Mouse (Mus musculus) cerebellum, adult 11 months (tissue): Measurements from ENCODE around the gene Synrg.
A peak's percentile ranks its signal among the peaks of the same experiment; 100 is the strongest.

Source experiments
- DNase-seq: peaks from one replicate; pipeline ENCODE4 v3.0.0; 2022

Gene Synrg

DNA sequence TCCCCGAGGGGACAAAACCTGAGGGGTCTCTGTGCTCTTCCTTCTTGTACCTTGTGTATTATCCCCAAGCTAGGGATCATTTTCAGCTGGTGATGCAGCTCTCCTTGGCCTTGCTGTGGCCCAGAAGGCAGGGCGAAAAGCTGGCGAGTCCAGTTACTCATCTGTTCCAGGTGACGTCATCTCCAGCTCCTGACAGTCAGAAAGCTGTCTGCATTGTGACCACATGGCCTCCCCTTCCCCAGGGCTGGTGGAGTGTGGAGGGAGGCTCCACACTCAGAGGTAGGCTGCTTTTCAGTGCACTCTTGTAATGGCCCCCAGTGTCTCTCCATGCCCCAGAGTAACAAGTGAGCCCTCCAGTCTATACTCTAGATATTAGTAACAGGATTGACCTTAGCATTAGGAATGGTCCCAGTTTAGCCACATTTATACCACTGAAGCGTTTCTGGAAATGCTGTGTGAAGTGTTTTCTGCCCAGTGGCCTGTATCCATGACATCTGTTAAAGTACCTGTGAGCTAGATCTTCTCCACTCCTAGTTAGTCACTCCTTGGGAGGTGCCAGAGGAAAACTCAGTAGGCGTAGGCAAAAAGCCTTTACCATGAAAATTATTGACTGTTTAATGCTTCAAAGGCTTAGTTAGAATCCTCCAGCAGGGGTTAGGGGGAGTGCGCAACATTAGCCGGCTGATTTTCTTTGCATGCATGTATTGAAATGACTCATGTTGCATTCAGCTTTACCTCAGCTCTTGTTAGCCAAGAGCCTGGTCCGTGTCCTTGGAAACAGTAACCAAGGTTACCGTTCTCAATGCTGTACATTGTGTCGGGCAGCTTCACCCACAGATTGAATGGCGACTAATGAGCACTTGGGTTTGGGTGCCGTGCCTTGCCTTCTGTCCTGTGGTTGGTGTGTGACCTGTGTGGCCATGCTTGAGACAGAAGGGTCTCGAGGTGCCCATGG lies 78.9 kb downstream of the Synrg start:
- DNase-seq: no peak

DNA sequence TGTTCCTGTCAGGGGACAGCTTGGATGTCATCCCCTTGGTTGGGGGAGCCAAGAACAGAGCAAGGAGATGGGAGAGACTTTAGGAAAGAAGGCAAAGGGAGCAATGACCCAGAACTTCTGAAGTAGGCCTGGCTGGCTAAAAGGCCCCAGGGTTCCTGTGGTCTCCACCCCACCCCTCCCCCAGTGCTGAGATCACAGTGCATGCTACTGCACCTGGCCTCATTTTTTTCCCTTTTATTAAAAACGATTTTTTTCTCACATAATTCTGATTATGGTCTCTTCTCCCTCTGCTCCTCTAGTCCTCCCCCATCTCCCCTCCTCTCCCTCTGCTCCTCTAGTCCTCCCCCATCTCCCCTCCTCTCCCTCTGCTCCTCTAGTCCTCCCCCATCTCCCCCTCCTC lies 80.8 kb downstream of the Synrg start:
- DNase-seq: no peak

DNA sequence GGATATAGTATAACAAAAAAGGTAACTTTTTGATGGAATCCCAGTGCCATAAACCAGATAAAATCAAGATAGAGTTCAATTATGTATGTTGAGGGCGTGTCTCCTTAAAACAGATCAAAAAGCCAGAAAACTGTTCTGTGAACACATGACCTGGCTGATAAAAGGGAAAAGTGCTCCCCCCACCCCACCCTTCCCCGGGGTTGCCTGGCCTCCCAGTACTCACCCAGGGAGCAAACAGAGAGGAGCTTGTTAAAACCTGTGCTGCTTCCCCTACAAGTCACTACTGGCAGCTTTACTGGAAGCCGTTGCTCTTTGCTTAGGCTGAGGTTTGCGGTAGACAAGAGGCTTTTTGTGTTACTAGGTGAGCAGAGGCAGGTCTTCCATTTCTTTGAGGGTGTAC lies 83.0 kb downstream of the Synrg start:
- no peak for DNase-seq

DNA sequence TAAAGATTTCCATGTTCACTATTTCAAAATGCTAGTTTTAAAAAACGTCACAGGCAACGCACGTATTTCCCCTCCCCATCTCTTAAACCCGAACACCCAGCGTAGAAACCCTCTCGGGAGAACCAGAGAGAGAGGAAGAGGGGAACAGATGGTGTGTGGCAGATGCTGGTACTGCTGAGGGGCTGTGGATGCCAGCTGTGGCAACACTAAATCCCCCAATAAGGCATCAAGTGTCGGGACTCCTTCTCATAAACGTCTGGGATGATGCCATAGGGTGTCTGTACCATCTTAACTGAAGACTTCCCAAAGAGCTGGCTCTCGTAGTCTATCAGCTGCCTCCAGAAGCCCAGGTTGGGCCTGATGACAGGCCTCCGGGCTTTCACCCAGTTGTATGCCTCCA lies 84.2 kb downstream of the Synrg start:
- DNase-seq: no peak

DNA sequence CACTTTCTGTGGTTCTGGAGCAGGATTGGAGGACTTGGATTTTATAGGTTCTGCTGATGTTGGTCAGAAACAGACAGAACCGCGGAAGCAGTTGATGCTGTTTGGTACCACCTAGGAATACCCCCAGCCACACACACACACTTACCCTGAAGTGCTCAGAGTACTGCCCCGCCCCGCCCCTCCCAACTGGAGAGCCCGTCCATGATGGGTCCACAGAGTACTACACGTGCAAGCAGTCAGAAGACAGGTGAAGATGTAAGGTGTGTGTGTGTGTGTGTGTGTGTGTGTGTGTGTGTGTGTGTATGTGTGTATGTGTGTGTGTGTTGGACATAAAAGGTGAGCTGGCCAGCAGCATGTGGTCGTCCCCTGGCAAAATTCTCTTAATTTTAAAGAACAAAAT lies 88.8 kb downstream of the Synrg start:
- no peak for DNase-seq

DNA sequence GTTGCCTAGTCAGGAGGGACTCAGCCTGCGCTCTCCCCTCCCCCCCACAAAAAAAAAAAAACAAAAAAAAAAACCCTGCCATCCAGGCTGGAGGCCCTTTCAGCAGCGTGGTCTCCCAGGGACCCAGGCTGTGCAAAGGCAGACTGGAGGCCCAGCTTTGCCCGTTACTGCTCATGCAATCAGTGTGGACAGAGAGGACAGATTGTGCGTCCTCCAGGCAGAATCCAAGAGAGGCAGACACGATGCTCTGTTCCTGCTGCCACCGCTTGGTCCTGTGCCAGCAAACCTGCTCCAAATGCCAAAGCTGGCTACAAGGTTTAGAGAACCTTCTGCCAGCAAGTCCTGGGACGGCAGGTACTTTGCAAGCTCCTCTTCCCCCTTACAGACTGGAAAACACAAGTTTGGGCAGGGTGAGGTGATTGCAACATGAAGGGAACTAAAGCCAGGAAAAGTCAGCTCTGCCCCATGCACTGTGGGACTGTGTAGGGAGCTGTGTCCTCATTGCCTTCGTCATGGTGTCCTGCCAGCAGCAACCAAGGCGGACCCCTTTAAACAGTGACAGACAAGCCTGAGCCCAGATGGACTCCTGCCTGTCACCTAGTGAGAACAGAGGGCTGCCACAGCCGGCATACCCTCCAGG lies 89.4 kb downstream of the Synrg start:
- peak; percentile 92 for DNase-seq

DNA sequence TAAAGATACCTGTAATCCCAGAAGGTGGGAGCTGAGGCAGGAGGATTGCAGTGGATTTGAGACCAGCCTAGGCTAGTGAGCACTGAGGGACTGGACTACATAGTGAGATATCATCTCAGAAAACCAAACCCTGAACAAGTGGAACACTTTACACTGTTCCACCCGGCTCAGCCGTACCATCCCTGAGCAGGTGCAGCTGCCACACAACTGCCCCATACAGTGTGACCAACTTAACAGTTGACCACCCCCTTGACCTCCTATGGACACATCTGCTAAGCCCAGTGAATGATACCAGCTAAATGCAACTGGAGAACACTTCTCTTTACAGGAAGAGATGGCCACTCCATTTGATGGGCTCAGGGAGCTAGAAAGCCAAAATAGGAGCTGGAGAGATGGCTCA lies 93.2 kb downstream of the Synrg start:
- DNase-seq: no peak

DNA sequence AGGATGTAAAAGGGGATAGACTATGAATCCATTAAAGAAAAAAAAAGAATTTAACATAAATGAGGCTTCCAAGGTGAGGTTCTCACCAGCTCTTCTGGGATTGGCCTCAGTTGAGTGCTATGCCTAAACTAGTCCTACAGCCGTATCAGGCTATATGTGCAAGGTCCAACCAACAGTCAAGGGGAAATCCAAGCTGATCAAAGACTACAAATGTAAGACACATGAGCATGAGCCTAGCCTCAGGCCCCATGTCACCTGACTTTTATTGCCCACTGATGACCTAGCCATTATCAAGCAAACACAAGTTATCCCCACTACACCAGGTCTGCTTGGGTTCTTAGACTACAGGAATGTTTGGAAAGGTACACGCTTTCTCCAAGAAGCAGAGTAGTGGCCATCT lies 95.6 kb downstream of the Synrg start:
- no peak for DNase-seq

DNA sequence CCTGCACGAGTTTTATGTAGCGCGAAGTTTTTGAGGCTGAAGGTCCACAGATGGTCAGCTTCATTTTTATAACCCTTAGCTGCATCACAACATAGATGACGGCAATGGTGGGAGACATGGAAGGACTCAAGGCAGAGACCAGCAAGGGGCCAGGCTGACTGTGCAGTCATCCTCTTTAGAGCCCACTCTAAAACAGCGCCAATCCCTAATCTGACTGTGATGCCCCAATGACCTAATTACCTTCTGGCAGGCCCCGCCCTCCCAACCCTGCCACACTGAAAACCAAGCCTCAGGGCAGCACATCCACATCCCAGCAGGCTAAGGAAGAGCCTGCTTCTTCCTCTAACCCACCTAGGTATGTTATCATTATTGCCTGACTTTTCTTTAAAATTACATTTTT lies 96.4 kb downstream of the Synrg start:
- DNase-seq: no peak

DNA sequence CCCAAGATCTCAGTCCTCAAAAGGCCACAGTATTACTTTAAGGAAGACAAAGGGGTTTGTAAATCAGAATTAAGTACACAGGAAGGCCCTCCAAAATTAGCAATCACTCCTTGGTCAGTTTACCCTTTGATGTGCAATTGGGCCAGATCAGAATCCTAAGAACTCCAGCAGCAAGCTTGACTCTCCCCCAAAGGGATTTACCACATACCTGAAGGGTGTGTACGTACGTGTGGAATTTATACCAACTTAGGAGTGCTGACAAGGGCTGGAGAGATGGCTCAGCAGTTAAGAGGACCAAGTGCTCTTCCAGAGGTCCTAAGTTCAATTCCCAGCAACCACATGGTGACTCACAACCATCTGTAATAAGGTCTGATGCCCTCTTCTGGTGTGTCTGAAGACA lies 97.7 kb downstream of the Synrg start:
- no peak for DNase-seq

DNA sequence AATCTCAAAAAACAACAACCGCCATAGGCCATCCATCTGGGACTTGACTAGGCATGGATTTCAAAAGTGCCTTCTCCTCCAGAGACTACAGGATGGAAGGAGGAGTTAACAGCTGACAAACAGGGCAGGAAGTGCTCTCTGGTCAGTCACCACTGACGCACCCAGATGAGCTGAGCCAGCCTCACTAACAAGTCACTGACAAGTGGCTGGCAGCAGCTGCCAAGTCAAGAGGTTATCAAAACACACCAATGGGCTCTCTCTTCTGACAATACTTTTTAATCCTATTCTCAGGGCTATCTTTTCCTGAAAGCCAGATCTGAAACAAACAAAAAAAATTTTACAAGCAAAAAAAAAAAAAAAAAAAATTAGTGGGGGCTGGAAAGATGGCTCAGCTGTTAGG lies 98.6 kb downstream of the Synrg start:
- DNase-seq: no peak

DNA sequence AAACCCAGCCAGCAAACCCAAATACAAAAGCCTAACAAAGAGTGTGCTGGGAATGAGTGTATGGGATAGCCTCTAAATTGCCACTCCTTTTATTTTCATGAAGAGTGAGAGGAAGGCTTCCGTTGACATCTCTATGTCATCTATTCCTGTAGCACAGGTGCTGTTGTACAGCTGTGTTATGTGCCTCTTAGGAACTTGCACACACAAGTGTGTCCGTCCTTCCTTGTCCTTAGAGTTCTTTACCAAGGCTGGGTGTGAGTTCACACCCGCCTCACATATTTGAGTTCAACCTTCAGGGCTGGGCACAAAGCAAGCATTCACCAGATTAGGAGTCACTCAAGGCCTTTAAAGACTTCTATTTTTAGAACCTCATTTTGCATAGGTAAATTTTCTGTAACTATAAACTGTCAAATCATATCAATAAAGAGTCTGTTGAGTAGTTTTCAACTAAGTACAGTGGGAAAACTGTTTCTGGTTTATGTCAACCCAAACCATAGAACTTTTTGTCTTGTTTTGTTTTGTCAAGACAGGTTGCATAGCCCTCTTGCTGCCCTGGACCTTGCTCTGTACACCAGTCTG lies 99.5 kb downstream of the Synrg start:
- DNase-seq: no peak

DNA sequence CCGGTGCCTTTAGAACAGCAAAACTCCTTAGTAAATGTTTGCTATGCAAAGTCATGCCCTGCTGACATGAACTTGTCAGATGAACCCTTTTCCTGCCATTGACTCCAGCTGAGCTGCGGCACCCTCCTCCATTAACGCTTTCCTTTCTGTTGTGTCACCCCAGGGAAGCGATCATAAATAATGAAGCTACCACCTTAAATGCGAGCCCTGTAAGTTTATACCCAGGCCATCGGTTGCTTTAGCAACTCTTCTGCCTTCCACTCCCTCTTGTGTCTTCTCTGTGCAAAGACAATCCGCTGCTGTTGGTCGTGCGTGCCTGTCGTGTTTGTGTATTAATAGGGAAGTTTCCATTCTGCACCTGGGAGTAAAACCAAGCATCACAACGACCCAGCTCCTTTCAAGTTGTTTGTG lies 101.8 kb downstream of the Synrg start:
- DNase-seq: peak; percentile 37

DNA sequence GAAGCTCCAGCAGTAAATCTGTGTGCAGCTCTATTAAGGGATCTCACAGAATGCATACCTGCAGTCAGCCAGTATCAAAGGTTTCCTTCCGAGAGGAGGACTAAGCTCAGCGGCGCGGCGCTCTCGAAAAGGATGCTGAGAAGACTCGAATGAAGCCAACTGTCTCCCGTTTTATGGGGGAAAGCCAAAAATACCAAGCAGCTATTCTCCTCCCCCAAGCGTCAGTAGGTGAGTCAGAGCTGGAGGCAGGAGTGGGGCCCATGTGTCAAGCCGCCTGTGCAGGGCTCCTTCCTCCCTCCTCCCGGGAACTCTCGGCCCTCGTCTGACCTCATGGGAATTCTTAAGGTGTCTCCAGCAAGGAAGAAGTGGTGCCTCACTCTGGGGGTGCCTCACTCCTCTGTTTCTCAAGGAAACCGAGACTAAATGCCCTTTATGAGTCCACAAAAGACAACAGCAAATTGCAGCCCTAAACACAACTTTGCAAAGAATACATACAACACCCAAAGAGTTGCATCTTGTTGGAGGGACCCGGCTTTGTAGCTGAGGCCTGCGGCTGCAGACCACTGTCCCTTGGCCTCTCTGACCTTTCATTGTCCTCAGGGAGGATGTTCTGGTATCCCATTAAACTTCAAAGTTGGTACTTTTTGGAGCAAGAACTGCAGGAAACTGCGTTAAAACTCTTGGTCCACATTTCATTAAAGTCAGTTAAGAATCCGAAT lies 102.9 kb downstream of the Synrg start:
- DNase-seq: peak; percentile 75

DNA sequence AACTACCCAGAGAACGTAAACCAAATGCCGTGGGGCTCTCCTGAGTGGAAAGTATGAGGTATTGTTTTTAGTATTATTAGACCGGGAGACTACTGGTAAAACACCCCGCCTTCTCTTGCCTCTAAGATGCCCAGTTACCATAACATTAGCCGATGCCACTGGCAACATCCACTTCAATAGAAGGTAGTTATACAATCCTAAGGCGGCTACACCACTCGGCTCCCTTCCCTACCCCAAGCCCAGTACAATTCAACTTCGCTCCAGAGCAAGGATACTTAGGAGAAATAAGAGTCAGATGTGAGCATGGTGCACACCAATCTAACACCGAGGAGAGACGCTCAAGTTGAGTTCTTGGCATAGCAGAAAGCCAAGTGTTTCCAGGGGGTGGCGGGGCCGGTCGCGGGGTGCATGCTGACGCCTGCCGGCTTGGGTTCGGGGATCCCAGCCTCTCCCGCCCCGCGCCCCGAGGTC lies 103.5 kb downstream of the Synrg start:
- DNase-seq: no peak

DNA sequence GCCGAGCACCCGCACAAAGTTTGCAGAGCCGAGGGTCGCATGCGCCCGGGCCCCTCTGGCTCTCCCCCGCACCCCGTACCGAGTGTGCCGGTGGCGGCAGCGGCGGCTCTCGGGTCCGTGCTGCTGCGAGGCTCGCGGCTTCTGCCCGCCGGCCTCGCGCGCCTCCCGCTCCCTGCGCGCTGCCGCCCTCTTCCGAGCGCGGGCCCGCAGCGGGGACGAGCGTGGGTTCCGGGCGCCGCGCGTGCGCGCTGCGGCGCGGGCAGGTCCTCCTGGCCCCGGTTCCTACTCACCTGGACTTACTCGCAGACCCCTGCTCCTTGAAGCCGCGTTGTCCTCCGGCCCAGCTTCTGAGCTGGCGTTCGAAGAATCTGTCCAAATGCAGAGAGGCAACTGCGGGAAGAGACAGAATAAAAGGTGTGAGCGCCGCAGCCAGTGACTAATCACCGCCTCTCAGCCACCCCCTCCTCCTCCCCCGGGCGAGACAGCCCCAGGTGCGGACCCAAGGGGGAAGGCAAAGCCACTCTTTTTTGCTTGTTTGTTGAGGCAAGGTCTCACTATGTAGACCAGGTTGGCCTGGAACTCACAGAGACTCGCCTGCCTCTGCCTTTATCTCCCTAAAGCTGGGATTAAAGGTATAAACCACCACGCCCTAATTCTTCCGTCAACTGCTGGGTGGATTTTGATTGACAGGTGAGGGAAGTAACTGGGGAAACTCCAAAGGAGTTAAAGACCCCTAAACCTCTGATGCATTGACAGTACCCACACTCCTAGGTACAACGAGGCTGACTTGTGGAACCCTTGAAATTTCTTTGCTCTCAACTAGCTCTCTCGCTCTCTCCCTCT lies 104.2 kb downstream of the Synrg start:
- peak; percentile 75 for DNase-seq

DNA sequence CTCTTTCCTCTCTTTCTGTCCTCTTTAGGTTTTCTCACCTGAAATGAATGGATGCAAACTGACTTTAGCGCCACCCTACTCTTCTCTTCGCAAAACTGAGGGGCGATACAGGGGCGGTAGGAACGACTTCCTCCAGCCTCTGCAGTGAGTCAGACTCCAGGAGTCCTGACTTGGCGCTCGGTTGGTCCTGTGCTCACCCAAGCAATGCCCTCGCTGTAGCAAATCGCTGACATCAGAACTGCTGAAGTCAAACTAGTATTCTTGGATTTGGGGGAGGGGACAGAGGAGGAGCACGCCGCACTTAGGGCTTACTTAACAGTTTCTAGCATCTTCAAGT lies 104.8 kb downstream of the Synrg start, which contains the start of gene Dusp14:
Dusp14 (minus strand) TSS at position 228 of the 337 bp plus-strand sequence.
- DNase-seq: no peak

DNA sequence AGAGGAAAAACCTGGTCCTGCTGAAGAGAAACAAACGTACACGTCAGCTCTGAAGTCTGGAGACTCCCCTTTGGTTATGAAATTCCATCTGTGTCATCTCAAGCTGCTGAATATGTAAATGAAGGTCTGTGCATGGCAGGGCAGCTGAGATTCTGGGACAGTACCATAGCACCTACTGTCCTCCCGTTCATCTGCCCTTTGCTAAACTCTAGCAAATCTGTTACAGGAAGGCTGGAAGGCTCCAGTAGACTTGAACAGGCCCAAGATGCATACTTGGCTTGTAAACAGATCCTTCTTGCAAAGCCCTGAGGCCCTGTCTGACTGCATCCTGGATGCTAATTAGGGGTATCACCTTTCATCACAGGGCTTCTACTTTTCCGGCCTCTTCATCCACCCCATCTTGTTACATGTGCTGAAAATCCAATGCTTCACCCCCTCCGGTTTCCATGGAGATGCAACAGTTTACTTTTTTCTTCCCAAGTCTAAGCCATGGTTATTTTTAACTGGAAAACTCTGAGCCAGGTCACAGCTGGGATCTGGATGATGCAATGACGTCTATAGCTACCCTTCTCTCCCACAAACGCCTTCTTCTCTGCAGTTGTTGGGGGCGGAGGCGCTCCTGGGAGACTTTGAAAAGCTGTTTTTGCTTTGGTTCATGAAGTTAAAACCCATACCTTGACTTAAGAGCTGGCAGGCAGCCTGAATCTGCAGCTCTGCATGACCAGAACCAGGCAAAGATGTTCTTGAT lies 108.8 kb downstream of the Synrg start:
- no peak for DNase-seq

DNA sequence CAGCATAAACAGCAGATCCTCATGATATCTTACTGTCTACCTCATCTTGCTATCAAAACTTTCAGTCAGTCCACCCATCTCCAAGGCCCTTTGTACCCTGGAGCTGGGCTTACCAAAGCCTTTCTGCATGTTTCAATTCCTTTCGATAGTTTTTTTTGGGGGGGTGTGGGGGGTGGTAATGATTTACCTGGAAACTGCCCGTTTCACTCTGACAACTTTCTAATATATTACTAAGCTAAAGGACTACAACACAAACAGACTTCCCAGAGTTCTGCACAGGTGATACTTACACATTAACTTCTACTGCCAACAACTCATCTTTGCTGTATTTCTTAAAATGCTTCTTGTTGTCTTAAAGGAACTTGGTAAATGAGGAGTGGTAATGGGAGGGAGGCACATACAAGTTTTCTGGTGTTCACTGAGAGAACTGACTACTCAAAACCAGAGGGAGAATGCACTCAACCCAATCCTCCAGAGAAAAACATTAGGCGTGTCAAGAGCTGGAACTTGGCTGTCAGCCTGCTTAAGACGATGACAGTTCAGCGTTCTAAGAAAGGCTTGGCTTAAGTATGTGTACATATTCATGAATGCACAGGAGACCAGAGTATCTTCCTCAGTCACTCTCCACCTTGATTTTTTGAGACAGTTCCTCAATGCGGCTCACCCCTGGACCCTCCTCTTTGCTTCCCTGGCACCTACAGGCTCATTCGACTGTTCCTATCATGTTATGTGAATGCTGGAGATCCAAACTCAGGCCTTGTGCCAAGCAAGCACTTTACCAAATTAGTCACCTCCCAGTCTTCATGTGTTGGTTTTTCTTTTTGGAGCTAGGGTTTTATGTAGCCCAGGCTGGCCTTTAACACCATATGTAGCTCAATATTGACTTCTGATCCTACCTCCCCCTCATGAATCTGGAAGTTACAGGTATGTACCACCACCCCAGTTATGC lies 109.9 kb downstream of the Synrg start:
- DNase-seq: no peak

DNA sequence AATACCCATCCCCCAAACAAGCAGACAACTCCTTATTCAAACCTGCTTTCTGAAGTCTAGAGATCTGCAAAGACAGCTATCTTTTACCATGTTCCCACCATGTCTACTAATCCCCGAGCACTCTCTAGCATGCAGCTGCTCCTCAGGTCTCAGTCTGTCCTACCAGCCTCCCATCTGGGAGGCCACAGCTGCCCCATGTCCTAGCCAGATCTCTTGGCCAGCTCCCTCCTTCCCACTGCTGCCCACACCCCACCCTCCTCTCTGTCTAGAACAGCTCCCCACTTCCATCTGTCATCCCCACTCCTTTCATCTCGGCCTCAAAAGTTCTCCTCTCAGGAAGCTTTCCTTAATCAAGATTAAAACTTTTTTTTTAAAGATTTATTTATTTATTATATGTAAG lies 112.8 kb downstream of the Synrg start:
- DNase-seq: no peak
